Mouse (Mus musculus) forebrain, postnatal 0 days (tissue): ENCODE results near the gene Kif1c. TPM values are rescaled to one million over a fixed set of nuclear protein-coding genes. Genes with fewer than 3 reads are reported as not detected.

Source experiments
- ATAC-seq: fragments of 200-750 bp; cut with Nextera tagmentation; 2 replicates; pipeline ENCODE4 v1.8.0; 2017; ENCODE audit warnings: mild to moderate bottlenecking, moderate library complexity
- DNase-seq: peaks from one replicate; pipeline ENCODE4 v3.0.0-alpha.2; 2015
- H3K27ac ChIP-seq: fragments of 300-500 bp; sonication (generic); 2 replicates; pipeline ENCODE4 v1.5.1; 2014; ENCODE audit warnings: low read depth, mild to moderate bottlenecking, antibody characterized with exemption, low read length, moderate library complexity, mixed read lengths
- H3K27me3 ChIP-seq: fragments of 300-500 bp; sonication (generic); 2 replicates; pipeline ENCODE4 v1.6.1; 2014; ENCODE audit warnings: mild to moderate bottlenecking, low read length, mixed read lengths; ENCODE audit not compliant: insufficient read depth
- H3K36me3 ChIP-seq: fragments of 300-500 bp; sonication (generic); 2 replicates; pipeline ENCODE4 v1.6.1; 2014; ENCODE audit warnings: mild to moderate bottlenecking, moderate library complexity; ENCODE audit not compliant: insufficient read depth
- H3K4me1 ChIP-seq: fragments of 300-500 bp; sonication (generic); 2 replicates; pipeline ENCODE4 v1.6.1; 2014; ENCODE audit warnings: antibody characterized with exemption; ENCODE audit not compliant: insufficient read depth
- H3K4me2 ChIP-seq: fragments of 300-500 bp; sonication (generic); 2 replicates; pipeline ENCODE4 v1.6.1; 2014; ENCODE audit warnings: low read depth, mild to moderate bottlenecking, moderate library complexity
- H3K4me3 ChIP-seq: fragments of 300-500 bp; sonication (generic); 2 replicates; pipeline ENCODE4 v1.5.1; 2014; ENCODE audit warnings: low read depth, low read length, mixed read lengths
- H3K9ac ChIP-seq: fragments of 300-500 bp; sonication (generic); 2 replicates; pipeline ENCODE4 v1.6.1; 2014; ENCODE audit warnings: mild to moderate bottlenecking
- H3K9me3 ChIP-seq: fragments of 300-500 bp; sonication (generic); 2 replicates; pipeline ENCODE4 v1.6.1; 2016; ENCODE audit warnings: low read length
- CTCF ChIP-seq: sonication (generic); IDR thresholded peaks from 2 replicates; pipeline ENCODE4 v1.5.1; 2016; ENCODE audit warnings: antibody characterized with exemption, control low read depth, low read depth
- WGBS: fragments of 180-500 bp; shearing (Covaris S2); extraction: QIAGEN DNeasy Blood & Tissue Kit; methylation state at CpG from one replicate; pipeline ENCODE4 v1.1.7; 2014; 5-methylcytosine and 5-hydroxymethylcytosine counted together
- polyA plus RNA-seq: library from polyadenylated mRNA; unstranded; fragments of >200 nt; fragmentation: Nextera tagmentation; extraction: Ambion mirVana; gene quantifications from 2 replicates; pipeline ENCODE4 v1.2.1, GENCODE M21; 2015
- total RNA-seq: library from RNA; depleted of rRNA; stranded (reverse); fragments of >200 nt; gene quantifications from 2 replicates; pipeline ENCODE4 v1.2.3, GENCODE M21; 2014

The Kif1c gene
- total and polyA plus RNA-seq, 2 experiments from 2014 or later: 1.2 to 25.9 TPM

GRCm38 (mm10) chr11:70742117-70742516, 41.8 kb downstream of the Kif1c start:
- Histone ChIP-seq H3K4me1 (no peaks in the 10 kb centered on the region), H3K27ac (no peak overlapping the region), H3K9ac (no peak overlapping the region), H3K27me3 (no peaks in the 10 kb centered on the region), H3K4me3 (no peak overlapping the region), H3K36me3 (no peaks in the 10 kb centered on the region), H3K9me3 (no peaks in the 10 kb centered on the region), H3K4me2 (no peak overlapping the region)
- DNase-seq (no peak), ATAC-seq (0 out of 2 replicates have a peak, but pooled peaks have one; percentile 18)
- 72% methylated on average over 7 of the region's 7 CpGs for WGBS
- TF ChIP-seq CTCF: no peak

GRCm38 (mm10) chr11:70742581-70743459, 42.5 kb downstream of the Kif1c start:
- WGBS: 63% methylated on average over 12 of the region's 12 CpGs
- Histone ChIP-seq H3K4me2 (no peak overlapping the region), H3K36me3 (no peaks in the 10 kb centered on the region), H3K27me3 (no peaks in the 10 kb centered on the region), H3K4me3 (no peak overlapping the region), H3K9me3 (no peaks in the 10 kb centered on the region), H3K27ac (peak overlapping the region; percentile 15; the same call in 1 of the 2 replicates), H3K4me1 (no peaks in the 10 kb centered on the region), H3K9ac (peak overlapping the region; percentile 18; the same call in 1 of the 2 replicates)
- TF ChIP-seq CTCF: 0 out of 2 replicates have a peak, but pooled peaks have one; percentile 13
- peak; percentile 57 for DNase-seq
- peak; percentile 81 for ATAC-seq

DNA sequence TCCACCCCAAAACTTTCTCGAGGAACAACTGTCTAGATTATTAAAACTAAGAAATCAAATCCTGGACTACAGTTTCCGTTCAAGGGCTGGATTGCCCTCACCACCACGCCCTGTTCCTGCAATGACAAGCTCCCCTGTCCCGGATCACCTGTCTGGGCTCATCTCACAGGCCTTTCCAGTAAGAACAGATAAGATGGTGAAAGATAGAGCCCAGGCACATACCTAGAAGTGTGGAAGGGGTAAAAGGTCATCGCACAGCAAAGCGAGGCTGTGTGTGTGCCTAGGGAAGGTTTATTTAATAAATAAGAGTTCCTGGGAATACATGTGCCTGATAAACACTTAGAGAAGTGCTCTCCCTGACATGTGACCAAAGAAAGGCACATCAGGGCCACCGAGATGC, 45.3 kb downstream of the Kif1c start:
- DNase-seq (no peak), ATAC-seq (no peak)
- no peaks in the 10 kb centered on the region for H3K36me3 ChIP-seq
- no peak overlapping the region for H3K4me2 ChIP-seq
- WGBS: 88% methylated on average over 7 of the region's 7 CpGs
- no peaks in the 10 kb centered on the region for H3K9me3 ChIP-seq
- no peak overlapping the region for H3K27ac ChIP-seq
- no peaks in the 10 kb centered on the region for H3K4me1 ChIP-seq
- no peak for TF ChIP-seq CTCF
- no peaks in the 10 kb centered on the region for H3K27me3 ChIP-seq
- H3K4me3 ChIP-seq: no peak overlapping the region
- H3K9ac ChIP-seq: no peak overlapping the region

GRCm38 (mm10) chr11:70747876-70748545, 47.7 kb downstream of the Kif1c start:
- Histone ChIP-seq H3K4me1 (no peaks in the 10 kb centered on the region), H3K4me3 (no peak overlapping the region), H3K9ac (no peak overlapping the region), H3K9me3 (no peaks in the 10 kb centered on the region), H3K27me3 (no peaks in the 10 kb centered on the region), H3K36me3 (no peaks in the 10 kb centered on the region), H3K4me2 (no peak overlapping the region), H3K27ac (no peak overlapping the region)
- no peak for TF ChIP-seq CTCF
- DNase-seq (no peak), ATAC-seq (no peak)
- 90% methylated on average over 4 of the region's 4 CpGs for WGBS

GRCm38 (mm10) chr11:70752337-70753017, 52.1 kb downstream of the Kif1c start:
- ATAC-seq: no peak

GRCm38 (mm10) chr11:70753146-70753545, 52.8 kb downstream of the Kif1c start:
- Histone ChIP-seq H3K4me3 (no peak overlapping the region), H3K27ac (no peak overlapping the region), H3K27me3 (no peaks in the 10 kb centered on the region), H3K36me3 (no peaks in the 10 kb centered on the region), H3K9ac (no peak overlapping the region), H3K9me3 (no peaks in the 10 kb centered on the region), H3K4me2 (no peak overlapping the region), H3K4me1 (no peaks in the 10 kb centered on the region)
- no peak for TF ChIP-seq CTCF
- no peak for DNase-seq
- ATAC-seq: no peak
- WGBS: 90% methylated on average over 10 of the region's 10 CpGs

More at GRCm38 (mm10) chr11:70752337-70753017, 52.1 kb downstream of the Kif1c start:
- TF ChIP-seq CTCF: no peak
- no peaks in the 10 kb centered on the region for H3K27me3 ChIP-seq
- H3K4me3 ChIP-seq: no peak overlapping the region
- H3K4me1 ChIP-seq: no peaks in the 10 kb centered on the region
- 89% methylated on average over 4 of the region's 4 CpGs for WGBS
- H3K36me3 ChIP-seq: no peaks in the 10 kb centered on the region
- H3K9me3 ChIP-seq: no peaks in the 10 kb centered on the region
- H3K4me2 ChIP-seq: no peak overlapping the region
- no peak overlapping the region for H3K27ac ChIP-seq
- H3K9ac ChIP-seq: no peak overlapping the region
- no peak for DNase-seq
